Mouse (Mus musculus) heart, adult 18-20 months (tissue): Measurements from ENCODE around the gene Sema4a. TPM values are rescaled to one million over a fixed set of nuclear protein-coding genes. Genes with fewer than 3 reads are reported as not detected.

Source experiments
- DNase-seq, 2 experiments: peaks; one replicate each; pipeline ENCODE4 v3.0.0; 2021 to 2022; ENCODE audit warnings: mixed read lengths in 1 of 2
- long read RNA-seq, 2 experiments: library from polyadenylated mRNA; stranded (forward); transcript quantifications; one replicate each; pipeline ENCODE4 v2.0.0; 2021
- total RNA-seq, 2 experiments: library from RNA; stranded (reverse); gene quantifications; 2 replicates each; pipeline ENCODE4 v1.2.3; 2021

Gene Sema4a
- total RNA-seq: 1 to 10 TPM; 4.4 to 5.9 TPM
- long read RNA-seq, experiment 1, partial matches to known transcripts: 0 of 1 reads
- long read RNA-seq, experiment 1, other reads (novel, unspliced or antisense): 1 of 1 reads
- long read RNA-seq, experiment 2, partial matches to known transcripts: 1 of 2 reads
- long read RNA-seq, experiment 2, other reads (novel, unspliced or antisense): 1 of 2 reads

DNA sequence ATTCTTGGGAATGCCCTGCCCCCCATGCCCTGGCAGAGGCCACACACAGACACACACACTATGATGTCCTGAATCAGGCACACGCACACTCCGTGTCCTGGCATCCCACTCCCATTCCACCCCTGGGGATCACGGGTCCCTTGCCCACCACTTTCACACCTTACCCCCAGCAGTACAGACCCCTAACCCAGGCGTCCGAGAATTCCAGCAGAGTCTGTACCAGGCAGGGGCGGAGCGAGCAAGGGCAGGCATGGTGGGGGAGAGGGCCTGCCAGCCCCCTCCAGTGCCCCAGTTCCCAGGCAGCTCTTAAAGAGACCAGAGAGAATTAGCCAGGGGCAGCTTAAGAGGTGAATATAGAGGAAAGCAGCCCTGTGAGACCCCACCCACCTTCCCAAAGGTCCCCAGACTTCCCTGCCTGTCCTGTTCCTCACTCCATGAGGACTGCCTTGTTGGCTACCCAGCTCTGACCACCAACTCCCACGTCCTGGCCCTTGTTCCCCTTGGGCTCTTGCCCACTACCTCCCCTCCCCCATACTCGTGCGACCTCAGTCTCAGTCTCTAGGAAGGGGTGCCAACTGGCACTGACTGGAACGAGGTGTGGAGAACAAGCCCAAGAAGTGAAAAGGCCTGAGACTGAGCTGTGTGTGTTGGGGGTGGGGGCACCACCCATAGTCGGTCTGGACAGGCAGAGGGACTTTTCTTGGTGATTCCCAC, at the start of gene Sema4a:
Gene Sema4a (minus strand): TSS at position 200 of the 714 bp plus-strand sequence.
- DNase-seq: no peak

GRCm38 (mm10) chr3:88509692-88510420, 48.9 kb upstream of the Sema4a start, which contains the start of gene Lmna:
Gene Lmna, minus strand, starts transcription at chr3:88509956.
- DNase-seq: peak; percentile 93 to 96

- DNase-seq: no peak
These were observed 48.3 kb upstream of the Sema4a start for GRCm38 (mm10) chr3:88509250-88509649.

DNA sequence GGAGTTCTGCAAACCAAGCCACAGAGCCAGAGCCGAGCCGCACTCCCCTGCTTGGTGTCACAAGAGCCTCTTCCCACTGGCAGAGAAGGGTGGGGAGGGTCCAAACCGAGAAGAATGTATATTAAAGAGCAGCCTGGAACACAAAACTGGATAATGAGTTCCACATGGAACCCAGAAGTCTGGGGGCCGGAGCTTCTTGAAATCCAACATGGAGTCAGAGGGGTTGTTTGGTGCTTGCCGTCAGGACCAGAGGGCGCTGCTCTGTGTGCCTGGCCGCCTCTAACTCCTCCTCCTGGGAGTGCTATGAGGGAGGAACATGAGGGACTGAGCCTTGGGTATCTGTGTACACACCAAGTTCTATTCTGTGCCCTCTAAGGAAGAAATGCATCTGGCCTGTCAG, 44.8 kb upstream of the Sema4a start:
- no peak for DNase-seq

DNA sequence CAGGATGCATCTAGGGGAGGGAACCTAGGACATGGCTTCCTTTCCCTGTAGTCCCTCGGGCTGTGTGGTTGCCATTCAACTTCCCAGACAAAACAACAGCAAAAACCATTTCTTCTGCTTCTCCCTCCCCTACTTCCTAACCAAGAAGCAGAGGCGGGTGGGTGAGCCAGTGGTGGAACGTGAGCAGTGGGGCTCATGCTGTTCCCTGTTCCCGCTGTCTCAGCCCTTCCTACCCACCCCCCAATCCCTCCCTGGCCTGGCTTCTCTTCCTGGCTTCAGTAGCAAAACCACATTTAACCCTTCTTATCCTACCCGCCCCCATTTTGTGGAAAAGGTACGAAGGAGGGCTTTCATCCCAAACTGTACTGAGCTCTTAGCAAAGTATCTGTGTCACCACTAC, 44.1 kb upstream of the Sema4a start:
- no peak for DNase-seq

- DNase-seq: no peak
These were observed 43.1 kb upstream of the Sema4a start for GRCm38 (mm10) chr3:88503881-88504746.

- peak in 1 of 2 experiments; percentile 75 for DNase-seq
These were observed 42.5 kb upstream of the Sema4a start for GRCm38 (mm10) chr3:88503505-88503863.

DNA sequence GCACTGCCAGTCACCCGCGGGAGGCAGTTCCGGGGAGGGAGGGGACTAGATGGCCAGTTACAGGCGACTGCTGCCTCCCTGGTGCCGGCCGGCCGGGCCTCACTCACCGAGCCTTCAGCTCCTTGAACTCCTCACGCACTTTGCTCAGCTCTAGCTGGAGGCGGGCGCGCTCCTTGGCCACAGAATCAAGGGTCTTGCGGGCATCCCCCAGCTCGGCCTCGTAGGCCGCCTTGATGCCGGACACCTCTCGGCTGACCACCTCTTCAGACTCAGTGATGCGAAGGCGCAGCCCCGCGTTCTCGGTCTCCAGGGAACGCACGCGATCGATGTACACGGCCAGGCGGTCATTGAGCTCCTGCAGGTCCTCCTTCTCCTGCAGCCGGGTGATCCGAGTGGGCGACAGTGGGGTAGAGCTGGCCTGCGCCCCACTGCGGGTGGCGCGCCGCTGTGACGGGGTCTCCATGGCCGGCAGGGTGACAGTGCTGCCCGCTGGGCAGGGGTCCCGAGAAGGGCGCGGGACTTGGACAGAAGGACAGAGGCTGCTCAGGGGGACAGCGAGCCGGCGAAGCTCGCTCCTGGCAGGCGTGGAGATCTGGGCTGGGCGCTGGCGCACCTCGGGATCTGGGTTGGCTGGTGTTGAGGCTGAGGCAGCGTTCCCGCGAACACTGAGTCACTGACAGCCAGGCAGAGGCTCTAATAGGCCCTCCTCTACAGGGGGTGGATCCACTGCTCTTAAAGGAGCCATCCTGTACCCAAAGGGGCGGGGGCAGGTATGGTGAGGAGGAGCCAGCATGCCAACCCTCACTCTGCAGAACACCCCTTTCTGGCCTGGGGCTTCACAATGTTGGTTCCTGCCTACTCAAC, 41.9 kb upstream of the Sema4a start:
- DNase-seq: peak; percentile 95 to 96

DNA sequence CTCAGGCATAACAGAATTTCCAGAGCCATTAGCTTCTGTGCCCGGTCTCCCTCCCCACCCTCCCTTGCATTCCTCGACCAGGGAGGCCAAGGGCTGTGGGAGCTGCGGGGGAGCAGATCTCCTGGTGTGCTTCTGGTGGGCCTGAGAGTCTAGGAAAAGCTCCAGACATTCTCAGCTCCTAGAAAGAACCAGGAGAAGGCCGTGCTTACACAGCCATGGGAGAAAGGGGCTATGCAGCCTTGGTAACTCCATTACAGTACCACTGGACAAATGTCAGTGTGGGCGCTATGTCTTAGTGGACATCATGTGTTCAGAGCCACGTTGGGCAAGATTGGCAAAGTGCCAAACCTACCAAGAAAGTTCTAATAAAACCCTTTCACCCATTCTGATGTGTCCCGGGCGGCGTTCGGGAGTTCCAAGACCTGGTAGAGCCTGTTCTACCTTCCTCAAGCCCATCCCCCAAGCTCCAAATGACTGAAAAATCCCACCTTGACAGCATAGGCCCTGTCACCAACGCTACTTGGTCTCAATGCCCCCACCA, 41.1 kb upstream of the Sema4a start:
- DNase-seq: peak in 1 of 2 experiments; percentile 78

- no peak for DNase-seq
These were observed 40.5 kb upstream of the Sema4a start for GRCm38 (mm10) chr3:88501366-88502030.

DNA sequence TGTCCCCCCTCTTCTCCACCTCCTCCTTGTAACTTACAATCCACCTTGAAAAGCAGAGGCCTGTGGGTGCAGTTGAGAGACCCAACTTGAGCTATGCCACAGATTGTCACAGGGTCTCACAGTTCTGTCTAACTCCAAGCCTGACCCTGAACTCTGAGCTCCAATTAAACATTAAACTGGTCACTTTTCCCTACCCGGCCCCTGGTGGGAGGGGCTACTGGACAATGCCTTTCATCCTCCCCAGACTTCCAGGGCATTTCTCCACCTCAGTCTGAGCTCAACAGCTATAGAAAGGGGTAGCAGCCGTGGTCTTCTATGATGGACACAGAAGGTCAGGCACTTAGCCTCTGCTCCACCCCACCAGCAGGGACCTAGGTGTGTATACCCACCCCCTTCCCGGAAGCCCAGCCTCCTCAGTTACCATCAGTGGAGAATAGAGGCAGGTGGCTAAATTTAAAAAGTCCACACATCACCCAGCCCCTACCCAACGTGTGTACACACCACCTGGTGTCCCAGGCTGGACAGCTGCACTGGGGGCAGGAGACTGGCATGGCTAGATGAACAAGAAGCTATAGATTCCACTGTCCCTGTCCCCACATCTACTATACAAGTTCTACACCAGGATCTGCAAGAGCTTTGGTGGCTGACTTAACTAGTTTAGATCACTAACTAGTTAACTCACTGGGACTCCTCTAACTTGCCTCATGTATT, 39.8 kb upstream of the Sema4a start:
- DNase-seq: no peak

- no peak for DNase-seq
These were observed 39.1 kb upstream of the Sema4a start for GRCm38 (mm10) chr3:88500087-88500486.

GRCm38 (mm10) chr3:88499580-88499979, 38.6 kb upstream of the Sema4a start:
- DNase-seq: no peak

GRCm38 (mm10) chr3:88495741-88496415, 34.9 kb upstream of the Sema4a start:
- peak in 1 of 2 experiments; percentile 68 for DNase-seq

GRCm38 (mm10) chr3:88494836-88495628, 34.0 kb upstream of the Sema4a start:
- DNase-seq: peak; percentile 81 to 83

- peak in 1 of 2 experiments; percentile 55 for DNase-seq
These were observed 33.0 kb upstream of the Sema4a start for GRCm38 (mm10) chr3:88493706-88494582.

DNA sequence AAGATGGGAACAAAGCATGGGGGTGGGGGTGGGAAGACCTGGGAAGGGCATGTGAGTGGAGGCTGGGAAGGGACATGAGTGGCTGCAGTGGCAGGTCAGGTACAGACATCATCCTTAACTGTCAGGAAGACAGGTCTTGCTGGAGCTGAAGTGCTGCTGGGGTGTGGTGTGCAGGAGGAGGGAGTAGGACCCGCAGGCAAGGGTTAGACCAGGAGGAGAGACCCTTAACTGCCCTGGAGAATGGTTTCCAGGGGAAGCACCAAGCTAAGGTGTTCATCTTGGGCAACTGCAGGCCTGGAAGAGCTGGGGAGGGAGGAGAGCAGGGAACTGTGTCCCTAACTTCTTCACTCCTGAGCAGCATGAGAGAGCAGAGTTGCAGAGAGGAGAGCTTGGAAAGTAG, 26.4 kb upstream of the Sema4a start:
- DNase-seq: no peak
